In genomic region chr2:170129248-170129922, GRCm38 (mm10) we compare ENCODE assay signal across 8 mouse cellular contexts. TPM values are rescaled to one million over a fixed set of nuclear protein-coding genes. Genes with fewer than 3 reads are reported as not detected.
DNase-seq lines count a peak whose midpoint lies in the region; ATAC-seq and TF ChIP-seq lines count a peak whose summit lies in the region.

No protein-coding gene starts in this region.

- no peaks in the 10 kb centered on the region for H3K27me3 ChIP-seq in forebrain, embryonic 13.5 days
- H3K27me3 ChIP-seq in liver, embryonic 12.5 days (replicated peaks) = no peaks in the 10 kb centered on the region
- H3K27me3 ChIP-seq in stomach, embryonic 15.5 days (replicated peaks) = no peaks in the 10 kb centered on the region

- ATAC-seq in forebrain, embryonic 13.5 days = no peak
- ATAC-seq in liver, embryonic 12.5 days = no peak
- ATAC-seq in stomach, embryonic 15.5 days (ENCODE audit: insufficient read depth, low FRiP score, low read depth) = no peak

- peak; percentile 8 for DNase-seq in gastrocnemius, adult 2 months
- DNase-seq in gastrocnemius, adult 18-20 months (ENCODE audit: low spot score) = no peak
- DNase-seq in CD4-positive helper T cell, adult 2 months (ENCODE audit: low read depth, low spot score) = peak; percentile 64
- DNase-seq in left cerebral cortex, postnatal 14 days (ENCODE audit: low spot score in 2 of 2) = no peak
- no peak for DNase-seq in cerebellum, postnatal 14 days

- TF ChIP-seq CTCF in gastrocnemius, adult 2 months (IDR thresholded peaks at IDR 0.05) = peak; percentile 12; the same call in 1 of the 2 replicates

- WGBS in forebrain, embryonic 13.5 days = 4% methylated on average over 5 of the region's 5 CpGs
- WGBS in liver, embryonic 12.5 days (ENCODE audit: insufficient replicate concordance) = 8% methylated on average over 5 of the region's 5 CpGs
- WGBS in stomach, embryonic 15.5 days = 23% methylated on average over 5 of the region's 5 CpGs

- peak overlapping the region; percentile 89 for H3K9ac ChIP-seq in forebrain, embryonic 13.5 days
- peak overlapping the region; percentile 99 for H3K9ac ChIP-seq in liver, embryonic 12.5 days
- peak overlapping the region; percentile 90; the same call in 1 of the 2 replicates for H3K9ac ChIP-seq in stomach, embryonic 15.5 days

- H3K4me3 ChIP-seq in gastrocnemius, adult 2 months = peak overlapping the region; percentile 95
- H3K4me3 ChIP-seq in forebrain, embryonic 13.5 days = peak overlapping the region; percentile 86
- peak overlapping the region; percentile 100 for H3K4me3 ChIP-seq in liver, embryonic 12.5 days
- H3K4me3 ChIP-seq in stomach, embryonic 15.5 days (replicated peaks) = peak overlapping the region; percentile 91

- peak overlapping the region; percentile 93 for H3K27ac ChIP-seq in gastrocnemius, adult 2 months
- peak overlapping the region; percentile 85 for H3K27ac ChIP-seq in forebrain, embryonic 13.5 days
- H3K27ac ChIP-seq in liver, embryonic 12.5 days = peak overlapping the region; percentile 96
- H3K27ac ChIP-seq in stomach, embryonic 15.5 days = peak overlapping the region; percentile 95

- intact Hi-C loops in gastrocnemius, adult 2 months (cut with DNase I) = no loop called here
- intact Hi-C loops in left cerebral cortex, postnatal 14 days (cut with DNase I) = no loop called here

- H3K4me1 ChIP-seq in forebrain, embryonic 13.5 days = peaks cover 69% of the 10 kb centered on the region
- peaks cover 83% of the 10 kb centered on the region for H3K4me1 ChIP-seq in liver, embryonic 12.5 days
- H3K4me1 ChIP-seq in stomach, embryonic 15.5 days = peaks cover 33% of the 10 kb centered on the region

- no peaks in the 10 kb centered on the region for H3K9me3 ChIP-seq in forebrain, embryonic 13.5 days (replicated peaks)
- no peaks in the 10 kb centered on the region for H3K9me3 ChIP-seq in liver, embryonic 12.5 days (replicated peaks)
- no peaks in the 10 kb centered on the region for H3K9me3 ChIP-seq in stomach, embryonic 15.5 days

- peak overlapping the region; percentile 74 for H3K4me2 ChIP-seq in forebrain, embryonic 13.5 days
- peak overlapping the region; percentile 98 for H3K4me2 ChIP-seq in liver, embryonic 12.5 days
- peak overlapping the region; percentile 56 for H3K4me2 ChIP-seq in stomach, embryonic 15.5 days

- no peaks in the 10 kb centered on the region for H3K36me3 ChIP-seq in forebrain, embryonic 13.5 days (ENCODE audit: poor library complexity, severe bottlenecking)
- H3K36me3 ChIP-seq in liver, embryonic 12.5 days = peaks cover 8% of the 10 kb centered on the region; the same call in 1 of the 2 replicates
- H3K36me3 ChIP-seq in stomach, embryonic 15.5 days = no peaks in the 10 kb centered on the region

RNA-seq across cellular contexts. Expression of gene Zfp217, which starts 18.5 kb away (rescaled TPM):
- 1 to 10 TPM; 5.6 to 8.1 TPM for total RNA-seq in gastrocnemius, adult 2 months (2021)
- total RNA-seq in gastrocnemius, adult 18-20 months (2021) = 1 to 10 TPM; 3.8 to 5.5 TPM
- 2.5 and 2.6 TPM in 2 replicates for polyA plus RNA-seq in forebrain, embryonic 13.5 days (2015; fragmentation: Nextera tagmentation; extraction: Ambion mirVana)
- polyA plus RNA-seq in liver, embryonic 12.5 days (2016; fragmentation: Nextera tagmentation; extraction: Ambion mirVana) = 3.8 and 4.5 TPM in 2 replicates
- polyA plus RNA-seq in stomach, embryonic 15.5 days (2015; fragmentation: Nextera tagmentation; extraction: Ambion mirVana) = 3.9 and 4.0 TPM in 2 replicates
- total RNA-seq in left cerebral cortex, postnatal 14 days (2021) = 1 to 10 TPM; 3.3 to 3.7 TPM

Comparison
In these comparisons a context has a peak if more than half of its experiments do, and no peak if none do; other contexts are left out.
1. DNase-seq: peak in gastrocnemius, adult 2 months (single experiment) and CD4-positive helper T cell, adult 2 months (single experiment); none in gastrocnemius, adult 18-20 months (single experiment), left cerebral cortex, postnatal 14 days (0 of 2) and cerebellum, postnatal 14 days (0 of 2).
2. Peak in every context shown above with its lines, with median percentiles within 50 percentile points of each other: H3K27ac ChIP-seq, H3K4me3 ChIP-seq, H3K4me2 ChIP-seq and H3K9ac ChIP-seq.